Mouse (Mus musculus): Measurements from ENCODE around the gene Fus. TPM values are rescaled to one million over a fixed set of nuclear protein-coding genes. Genes with fewer than 3 reads are reported as not detected.

Fus gene
- polyA plus RNA-seq, 1 experiment from 2014 or later: 57.9 TPM

DNA sequence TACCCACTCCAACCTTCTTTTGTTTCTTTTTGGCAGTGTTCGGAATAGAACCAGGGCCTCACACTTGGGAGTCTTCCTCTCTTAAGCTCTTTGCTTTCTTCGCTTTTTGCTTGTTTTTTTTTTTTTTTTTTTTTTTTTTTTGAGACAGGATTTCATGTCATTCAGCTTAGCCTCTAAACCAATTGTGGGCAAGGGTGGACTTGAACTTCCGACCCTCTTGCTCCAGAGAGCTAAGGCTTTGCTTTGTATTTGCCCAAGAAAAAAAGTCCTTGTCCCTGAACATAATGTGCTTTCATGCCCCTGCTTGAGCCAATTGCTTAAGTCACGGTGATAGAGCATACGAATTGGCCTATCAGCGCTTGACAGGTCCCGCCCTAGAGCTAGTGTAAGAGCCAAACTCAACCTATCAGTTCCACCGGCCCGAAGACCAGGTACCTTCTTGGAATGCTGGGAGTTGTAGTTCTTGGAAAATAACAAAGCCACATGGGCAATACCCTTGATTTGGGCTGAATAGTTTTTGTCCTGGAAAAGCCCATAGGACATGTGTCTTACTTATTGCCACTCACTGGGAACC, 64.2 kb downstream of the Fus start:
- no peaks in the 10 kb centered on the region for H3K27me3 ChIP-seq (ENCODE audit: insufficient read depth, low read length)
- H3K36me3 ChIP-seq (ENCODE audit: insufficient read depth): no peaks in the 10 kb centered on the region
- H3K9ac ChIP-seq: no peak overlapping the region
- H3K9me3 ChIP-seq (ENCODE audit: low read depth, low read length): no peaks in the 10 kb centered on the region
- H3K4me3 ChIP-seq (ENCODE audit: low read depth, low read length): no peak overlapping the region
- ATAC-seq (ENCODE audit: insufficient read depth) (0 out of 2 replicates have a peak, but pooled peaks have one; percentile 31), DNase-seq (peak; percentile 38)
- no peak overlapping the region for H3K4me2 ChIP-seq
- 48% methylated on average over 9 of the region's 9 CpGs for WGBS
- H3K4me1 ChIP-seq (ENCODE audit: insufficient read depth): no peaks in the 10 kb centered on the region
- TF ChIP-seq CTCF (IDR thresholded peaks at IDR 0.05; ENCODE audit: low read depth): no peak
- no peak overlapping the region for H3K27ac ChIP-seq (ENCODE audit: low read depth)

- no peak overlapping the region for H3K27ac ChIP-seq (ENCODE audit: low read depth)
- no peak overlapping the region for H3K9ac ChIP-seq
- no peak for TF ChIP-seq CTCF (IDR thresholded peaks at IDR 0.05; ENCODE audit: low read depth)
- no peaks in the 10 kb centered on the region for H3K36me3 ChIP-seq (ENCODE audit: insufficient read depth)
- ATAC-seq (ENCODE audit: insufficient read depth) (no peak), DNase-seq (no peak)
- no peaks in the 10 kb centered on the region for H3K27me3 ChIP-seq (ENCODE audit: insufficient read depth, low read length)
- 81% methylated on average over 5 of the region's 5 CpGs for WGBS
- H3K4me2 ChIP-seq: no peak overlapping the region
- H3K9me3 ChIP-seq (ENCODE audit: low read depth, low read length): no peaks in the 10 kb centered on the region
- no peak overlapping the region for H3K4me3 ChIP-seq (ENCODE audit: low read depth, low read length)
- H3K4me1 ChIP-seq (ENCODE audit: insufficient read depth): no peaks in the 10 kb centered on the region
Observed at GRCm38 (mm10) chr7:128032290-128032988, 65.2 kb downstream of the Fus start.

- no peak for TF ChIP-seq CTCF (IDR thresholded peaks at IDR 0.05; ENCODE audit: low read depth)
- Histone ChIP-seq H3K4me3 (ENCODE audit: low read depth, low read length) (no peak overlapping the region), H3K9ac (no peak overlapping the region), H3K4me2 (no peak overlapping the region), H3K9me3 (ENCODE audit: low read depth, low read length) (no peaks in the 10 kb centered on the region), H3K36me3 (ENCODE audit: insufficient read depth) (no peaks in the 10 kb centered on the region), H3K27me3 (ENCODE audit: insufficient read depth, low read length) (no peaks in the 10 kb centered on the region), H3K27ac (ENCODE audit: low read depth) (no peak overlapping the region), H3K4me1 (ENCODE audit: insufficient read depth) (no peaks in the 10 kb centered on the region)
- WGBS: 83% methylated on average over 3 of the region's 3 CpGs
- no peak for ATAC-seq (ENCODE audit: insufficient read depth)
- DNase-seq: no peak
Observed at GRCm38 (mm10) chr7:128032989-128033293, 65.7 kb downstream of the Fus start.

- no peak for DNase-seq
- 85% methylated on average over 4 of the region's 4 CpGs for WGBS
Observed at GRCm38 (mm10) chr7:128033616-128034015, 66.4 kb downstream of the Fus start.

More at GRCm38 (mm10) chr7:128033616-128034015, 66.4 kb downstream of the Fus start:
- Histone ChIP-seq H3K9ac (no peak overlapping the region), H3K36me3 (ENCODE audit: insufficient read depth) (no peaks in the 10 kb centered on the region), H3K27ac (ENCODE audit: low read depth) (no peak overlapping the region), H3K4me2 (no peak overlapping the region), H3K4me3 (ENCODE audit: low read depth, low read length) (no peak overlapping the region), H3K9me3 (ENCODE audit: low read depth, low read length) (no peaks in the 10 kb centered on the region), H3K4me1 (ENCODE audit: insufficient read depth) (no peaks in the 10 kb centered on the region), H3K27me3 (ENCODE audit: insufficient read depth, low read length) (no peaks in the 10 kb centered on the region)
- no peak for ATAC-seq (ENCODE audit: insufficient read depth)
- no peak for TF ChIP-seq CTCF (IDR thresholded peaks at IDR 0.05; ENCODE audit: low read depth)

Other genes with a start within 250 kb of the Fus start
- gene Ctf2, start 235.3 kb upstream of the Fus start, polyA plus RNA-seq (2014; fragmentation: Nextera tagmentation; extraction: Ambion mirVana): 0.38 TPM in 1 of 2 replicates, not detected in the other
- gene Fbxl19, start 222.9 kb upstream of the Fus start, polyA plus RNA-seq (2014; fragmentation: Nextera tagmentation; extraction: Ambion mirVana): 5.3 and 5.6 TPM in 2 replicates
- gene Orai3, start 197.6 kb upstream of the Fus start, polyA plus RNA-seq (2014; fragmentation: Nextera tagmentation; extraction: Ambion mirVana): 19.2 and 21.8 TPM in 2 replicates
- 27.2 and 30.1 TPM in 2 replicates for gene Setd1a, start 190.8 kb upstream of the Fus start, polyA plus RNA-seq (2014; fragmentation: Nextera tagmentation; extraction: Ambion mirVana)
- 0.43 TPM in 1 of 2 replicates, not detected in the other for gene Gm49388, start 181.8 kb upstream of the Fus start, polyA plus RNA-seq (2014; fragmentation: Nextera tagmentation; extraction: Ambion mirVana)
- gene Hsd3b7, start 166.9 kb upstream of the Fus start, polyA plus RNA-seq (2014; fragmentation: Nextera tagmentation; extraction: Ambion mirVana): 13.6 and 18.3 TPM in 2 replicates
- gene Stx4a, start 143.2 kb upstream of the Fus start, polyA plus RNA-seq (2014; fragmentation: Nextera tagmentation; extraction: Ambion mirVana): 19.7 and 21.8 TPM in 2 replicates
- 2.0 and 2.8 TPM in 2 replicates for gene Stx1b, start 142.9 kb upstream of the Fus start, polyA plus RNA-seq (2014; fragmentation: Nextera tagmentation; extraction: Ambion mirVana)
- gene Zfp646, start 91.2 kb upstream of the Fus start, polyA plus RNA-seq (2014; fragmentation: Nextera tagmentation; extraction: Ambion mirVana): 16.7 and 17.4 TPM in 2 replicates
- 16.6 and 19.4 TPM in 2 replicates for gene Zfp668, start 90.6 kb upstream of the Fus start, polyA plus RNA-seq (2014; fragmentation: Nextera tagmentation; extraction: Ambion mirVana)
- gene Prss53, start 76.5 kb upstream of the Fus start, polyA plus RNA-seq (2014; fragmentation: Nextera tagmentation; extraction: Ambion mirVana): 0.65 and 0.95 TPM in 2 replicates
- gene Gm21974, start 72.0 kb upstream of the Fus start, polyA plus RNA-seq (2014; fragmentation: Nextera tagmentation; extraction: Ambion mirVana): not detected in 2 replicates
- 127 and 129 TPM in 2 replicates for gene Vkorc1, start 71.8 kb upstream of the Fus start, polyA plus RNA-seq (2014; fragmentation: Nextera tagmentation; extraction: Ambion mirVana)
- gene Bckdk, start 63.4 kb upstream of the Fus start, polyA plus RNA-seq (2014; fragmentation: Nextera tagmentation; extraction: Ambion mirVana): 152 and 169 TPM in 2 replicates
- 39.5 and 42.8 TPM in 2 replicates for gene Kat8, start 54.9 kb upstream of the Fus start, polyA plus RNA-seq (2014; fragmentation: Nextera tagmentation; extraction: Ambion mirVana)
- gene Prss8, start 37.4 kb upstream of the Fus start, polyA plus RNA-seq (2014; fragmentation: Nextera tagmentation; extraction: Ambion mirVana): 48.8 and 51.7 TPM in 2 replicates
- 9.2 and 9.7 TPM in 2 replicates for gene Prss36, start 20.7 kb upstream of the Fus start, polyA plus RNA-seq (2014; fragmentation: Nextera tagmentation; extraction: Ambion mirVana)
- gene Pycard, start 26.4 kb downstream of the Fus start, polyA plus RNA-seq (2014; fragmentation: Nextera tagmentation; extraction: Ambion mirVana): 22.1 and 26.8 TPM in 2 replicates
- not detected in 2 replicates for gene Trim72, start 36.5 kb downstream of the Fus start, polyA plus RNA-seq (2014; fragmentation: Nextera tagmentation; extraction: Ambion mirVana)
- 0.74 and 1.4 TPM in 2 replicates for gene Itgam, start 95.2 kb downstream of the Fus start, polyA plus RNA-seq (2014; fragmentation: Nextera tagmentation; extraction: Ambion mirVana)
- not detected in 2 replicates for gene Gm49368, start 95.2 kb downstream of the Fus start, polyA plus RNA-seq (2014; fragmentation: Nextera tagmentation; extraction: Ambion mirVana)
- 0.11 and 0.12 TPM in 2 replicates for gene Itgax, start 162.1 kb downstream of the Fus start, polyA plus RNA-seq (2014; fragmentation: Nextera tagmentation; extraction: Ambion mirVana)
- not detected in 2 replicates for gene Itgad, start 186.9 kb downstream of the Fus start, polyA plus RNA-seq (2014; fragmentation: Nextera tagmentation; extraction: Ambion mirVana)
- gene Cox6a2, start 238.9 kb downstream of the Fus start, polyA plus RNA-seq (2014; fragmentation: Nextera tagmentation; extraction: Ambion mirVana): 0.29 and 7.4 TPM in 2 replicates